In genomic region chr12:102628221-102628620, GRCm38 (mm10) we compare ENCODE assay signal across 18 mouse cellular contexts.
A peak's percentile ranks its signal among the peaks of the same experiment; 100 is the strongest.
DNase-seq lines count a peak whose midpoint lies in the region; ATAC-seq and TF ChIP-seq lines count a peak whose summit lies in the region.
"Had no signal": no experiment of that assay in that cellular context is flagged by ENCODE, and none has a peak within 500 bp of the region (broad histone marks: within the 10 kb centered on the region; RNA-seq: fewer than 3 reads in every experiment).

No protein-coding gene starts in this region.

- no peak overlapping the region for H3K4me2 ChIP-seq in lung, postnatal 0 days (replicated peaks; ENCODE audit: low read depth, low read length)
- H3K4me2 ChIP-seq: embryonic facial prominence, embryonic 13.5 days; intestine, embryonic 15.5 days had no signal

- H3K9me3 ChIP-seq in lung, postnatal 0 days (ENCODE audit: low read length) = no peaks in the 10 kb centered on the region
- no peaks in the 10 kb centered on the region for H3K9me3 ChIP-seq in midbrain, embryonic 10.5 days (replicated peaks)
- H3K9me3 ChIP-seq: embryonic facial prominence, embryonic 13.5 days; G1E; intestine, embryonic 15.5 days; megakaryocyte, embryonic 14.5 days had no signal

- no peak overlapping the region for H3K9ac ChIP-seq in lung, postnatal 0 days (replicated peaks; ENCODE audit: low read depth)
- H3K9ac ChIP-seq: embryonic facial prominence, embryonic 13.5 days; forebrain, postnatal 0 days; intestine, embryonic 15.5 days had no signal

- no peak overlapping the region for H3K27ac ChIP-seq in lung, postnatal 0 days (ENCODE audit: low read length)
- no peak overlapping the region for H3K27ac ChIP-seq in midbrain, embryonic 10.5 days (replicated peaks)
- H3K27ac ChIP-seq: embryonic facial prominence, embryonic 13.5 days; intestine, embryonic 15.5 days had no signal

- no peak for TF ChIP-seq CTCF in lung, postnatal 0 days (IDR thresholded peaks at IDR 0.05)

- no peaks in the 10 kb centered on the region for H3K36me3 ChIP-seq in lung, postnatal 0 days (ENCODE audit: insufficient read depth, low read length)
- no peaks in the 10 kb centered on the region for H3K36me3 ChIP-seq in midbrain, embryonic 10.5 days
- H3K36me3 ChIP-seq: embryonic facial prominence, embryonic 13.5 days; G1E; intestine, embryonic 15.5 days had no signal

- no peak overlapping the region for H3K4me3 ChIP-seq in lung, postnatal 0 days (ENCODE audit: low read depth, low read length)
- no peak overlapping the region for H3K4me3 ChIP-seq in midbrain, embryonic 10.5 days
- H3K4me3 ChIP-seq: embryonic facial prominence, embryonic 13.5 days; intestine, embryonic 15.5 days; megakaryocyte, embryonic 14.5 days had no signal

- 61% methylated on average over 9 of the region's 9 CpGs for WGBS in lung, postnatal 0 days
- WGBS in midbrain, embryonic 10.5 days = 91% methylated on average over 9 of the region's 9 CpGs

- H3K4me1 ChIP-seq in lung, postnatal 0 days (ENCODE audit: insufficient read depth, low read depth, low read length) = 0 out of 2 replicates have a peak, but pooled peaks cover 8% of the 10 kb centered on the region
- H3K4me1 ChIP-seq in midbrain, embryonic 10.5 days = peaks cover 21% of the 10 kb centered on the region

- no peak for TF ChIP-seq EP300 in lung, postnatal 0 days (IDR thresholded peaks at IDR 0.05)

- no peaks in the 10 kb centered on the region for H3K27me3 ChIP-seq in lung, postnatal 0 days (replicated peaks; ENCODE audit: insufficient read depth, low read length)
- no peaks in the 10 kb centered on the region for H3K27me3 ChIP-seq in midbrain, embryonic 10.5 days (ENCODE audit: low read depth, poor library complexity, severe bottlenecking)
- H3K27me3 ChIP-seq: embryonic facial prominence, embryonic 13.5 days; intestine, embryonic 15.5 days; megakaryocyte, embryonic 14.5 days had no signal

- DNase-seq in lung, postnatal 36 days = peak; percentile 47
- no peak for DNase-seq in lung, postnatal 0 days (ENCODE audit: low spot score)
- peak; percentile 74 to 76 for DNase-seq in CD8-positive naive resting alpha-beta T cell, adult 2 months (ENCODE audit: low read depth in 2 of 2, low spot score in 2 of 2)
- DNase-seq in thymus, postnatal 14 days = peak; percentile 46
- DNase-seq in midbrain, embryonic 10.5 days (ENCODE audit: low spot score) = no peak
- no peak for DNase-seq in adrenal gland, adult 18-20 months (ENCODE audit: low spot score in 2 of 2)
- no peak for DNase-seq in cerebellum, postnatal 14 days
- DNase-seq: adrenal gland, adult 8-10 months; B cell, adult 2 months; cerebellum, adult 2 months; forebrain, postnatal 0 days; layer of hippocampus, postnatal 36 days; left cerebral cortex, postnatal 4 days had no signal

- no peak for ATAC-seq in lung, postnatal 0 days
- peak; percentile 93 for ATAC-seq in inflammation-experienced regulatory T-cells, adult 6 months
- ATAC-seq: forebrain, postnatal 0 days; intestine, embryonic 15.5 days had no signal

Comparison
In these comparisons a context has a peak if more than half of its experiments do, and no peak if none do; other contexts are left out.
1. DNase-seq: peak in lung, postnatal 36 days (single experiment), CD8-positive naive resting alpha-beta T cell, adult 2 months (2 of 2) and thymus, postnatal 14 days (single experiment); none in lung, postnatal 0 days (single experiment), midbrain, embryonic 10.5 days (single experiment), adrenal gland, adult 18-20 months (0 of 2) and cerebellum, postnatal 14 days (0 of 2).